Mouse (Mus musculus) CH12.LX (cell line): ENCODE measurements at regions not wholly inside any gene's neighbourhood (a gene's known extent, or its start where the extent isn't known, plus 50 kb on each side); places are given as distances from the start of the nearest gene placed in this dataset.
"Not testable (repeated sequence)": the region's sequence is repeated elsewhere in the genome, so short reads cannot be mapped to it uniquely, and the experiment has no call there.

ENCODE experiments used
- DNase-seq: peaks from one replicate; pipeline ENCODE4 v3.0.0-alpha.2; 2013; ENCODE audit errors: extremely low read depth
- H3K27ac ChIP-seq: 2 replicates; pipeline ENCODE4 v1.5.1; 2012; ENCODE audit warnings: low read depth, mild to moderate bottlenecking, control low read depth, moderate library complexity; ENCODE audit not compliant: insufficient read depth
- H3K27me3 ChIP-seq: replicated peaks from 2 replicates; pipeline ENCODE3; 2012; ENCODE audit warnings: inconsistent platforms
- H3K36me3 ChIP-seq, 2 experiments: replicated peaks in 1 of 2; 2 replicates each; pipeline versions ENCODE3 to v1.6.1; 2012; ENCODE audit warnings: inconsistent platforms in 1 of 2, low read length in 1 of 2, mild to moderate bottlenecking in 1 of 2, mixed read lengths in 1 of 2, moderate library complexity in 1 of 2; ENCODE audit not compliant: control insufficient read depth in 1 of 2, insufficient read depth in 1 of 2
- H3K4me1 ChIP-seq, 2 experiments: 2 replicates each; pipeline ENCODE4 v1.6.1; 2012; ENCODE audit warnings: inconsistent platforms in 1 of 2, moderate library complexity in 1 of 2; ENCODE audit not compliant: insufficient read depth in 2 of 2, control insufficient read depth in 1 of 2
- H3K4me2 ChIP-seq: 2 replicates; pipeline ENCODE4 v1.6.1; 2012; ENCODE audit warnings: low read depth, mild to moderate bottlenecking, control low read depth; ENCODE audit not compliant: poor library complexity, insufficient read depth, severe bottlenecking
- H3K4me3 ChIP-seq, 3 experiments: fragments of 150-350 bp in 1 of 3; sonication (generic) in 1 of 3; replicated peaks in 1 of 3; 2 replicates each; pipeline versions ENCODE3 to v1.5.1; 2011 to 2012; ENCODE audit warnings: low read depth in 2 of 3, low read length in 2 of 3, mild to moderate bottlenecking in 2 of 3, moderate library complexity in 2 of 3, control low read depth in 1 of 3, improper control_type of control experiment in 1 of 3, inconsistent platforms in 1 of 3, mixed read lengths in 1 of 3; ENCODE audit not compliant: poor library complexity in 1 of 3
- H3K79me2 ChIP-seq: replicated peaks from 2 replicates; pipeline ENCODE4 v1.6.1; 2012; ENCODE audit warnings: mild to moderate bottlenecking, moderate library complexity; ENCODE audit not compliant: control insufficient read depth, poor library complexity, insufficient read depth, severe bottlenecking; ENCODE audit errors: extremely low read depth
- H3K9ac ChIP-seq: 2 replicates; pipeline ENCODE4 v1.6.1; 2012; ENCODE audit warnings: low read depth, mild to moderate bottlenecking, control low read depth, moderate library complexity; ENCODE audit not compliant: insufficient read depth
- H3K9me3 ChIP-seq: replicated peaks from 2 replicates; pipeline ENCODE3; 2012; ENCODE audit warnings: low read length, inconsistent platforms, mixed read lengths
- CHD2 ChIP-seq: IDR thresholded peaks from 2 replicates; pipeline ENCODE4 v1.6.1; 2011; ENCODE audit warnings: low read length, improper control_type of control experiment
- JUN ChIP-seq: IDR thresholded peaks from 2 replicates; pipeline ENCODE4 v1.6.1; 2011; ENCODE audit warnings: low read depth, mild to moderate bottlenecking, low read length, improper control_type of control experiment, moderate library complexity; ENCODE audit not compliant: insufficient read depth
- JUND ChIP-seq: conservative IDR thresholded peaks from 2 replicates; pipeline ENCODE4 v1.6.1; 2011; ENCODE audit warnings: low read depth, low read length, improper control_type of control experiment
- MAZ ChIP-seq: IDR thresholded peaks from 2 replicates; pipeline ENCODE4 v1.6.1; 2012; ENCODE audit warnings: low read depth, mild to moderate bottlenecking, inconsistent platforms, low read length, improper control_type of control experiment, moderate library complexity
- MEF2A ChIP-seq: IDR thresholded peaks from 2 replicates; pipeline ENCODE4 v1.6.1; 2014; ENCODE audit warnings: low read depth, mild to moderate bottlenecking, inconsistent platforms, low read length, improper control_type of control experiment, borderline replicate concordance
- MYC ChIP-seq: IDR thresholded peaks from 2 replicates; pipeline ENCODE4 v1.6.1; 2011; ENCODE audit warnings: low read depth, mild to moderate bottlenecking, improper control_type of control experiment, low read length
- RCOR1 ChIP-seq: conservative IDR thresholded peaks from 2 replicates; pipeline ENCODE4 v1.6.1; 2012; ENCODE audit warnings: low read depth, mild to moderate bottlenecking, inconsistent platforms, low read length, improper control_type of control experiment
- SMC3 ChIP-seq: IDR thresholded peaks from 2 replicates; pipeline ENCODE4 v1.6.1; 2011; ENCODE audit warnings: low read depth, low read length, improper control_type of control experiment
- TBP ChIP-seq: conservative IDR thresholded peaks from 2 replicates; pipeline ENCODE4 v1.6.1; 2011; ENCODE audit warnings: low read depth, low read length, improper control_type of control experiment
- TCF12 ChIP-seq: IDR thresholded peaks from 2 replicates; pipeline ENCODE4 v1.6.1; 2014; ENCODE audit warnings: low read depth, mild to moderate bottlenecking, inconsistent platforms, low read length, improper control_type of control experiment
- ZC3H11A ChIP-seq: IDR thresholded peaks from 2 replicates; pipeline ENCODE4 v1.6.1; 2012; ENCODE audit warnings: low read depth, mild to moderate bottlenecking, inconsistent platforms, low read length, improper control_type of control experiment
- ZMIZ1 ChIP-seq: IDR thresholded peaks from 2 replicates; pipeline ENCODE4 v1.6.1; 2012; ENCODE audit warnings: low read depth, mild to moderate bottlenecking, inconsistent platforms, low read length, improper control_type of control experiment
- dilution Hi-C: fragments of 300-500 bp; cut with MboI; formaldehyde crosslinking; loops from 2 replicates; pipeline ENCODE4 v1.14.3; 2020; ENCODE audit warnings: low sequenced_read_pairs; ENCODE audit not compliant: extremely low pct_unique_long_range_greater_than_20kb, extremely low pct_ligation_motif_present
- in situ Hi-C: fragments of 300-500 bp; cut with MboI; formaldehyde crosslinking; loops from 3 replicates; pipeline ENCODE4 v1.14.3; 2019; ENCODE audit warnings: low sequenced_read_pairs, low pct_ligation_motif_present, low pct_unique_long_range_greater_than_20kb, mixed read lengths

DNA sequence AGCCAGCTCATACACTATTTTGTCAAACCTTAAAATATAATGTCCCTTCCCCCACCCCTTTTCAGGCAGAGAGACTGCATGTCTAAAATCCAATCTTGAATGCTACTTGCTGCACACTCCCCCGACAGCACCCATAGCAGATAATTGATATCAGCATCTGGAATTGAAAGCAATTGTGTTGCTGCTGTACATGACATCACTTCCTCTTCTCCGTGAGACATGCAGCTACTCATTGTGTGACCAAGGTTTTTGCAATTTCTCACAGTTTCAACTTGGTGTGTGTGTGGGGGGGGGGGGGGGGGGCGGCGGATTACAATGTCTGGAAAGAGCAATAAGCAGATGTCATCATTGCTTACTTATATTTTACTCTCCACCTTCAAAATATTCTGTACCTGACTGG lies 147.1 kb upstream of the Prlr start:
- no peaks in the 10 kb centered on the region for H3K9me3 ChIP-seq
- TF ChIP-seq JUN (no peak), SMC3 (no peak), TCF12 (no peak), MYC (no peak), RCOR1 (no peak), ZMIZ1 (no peak), ZC3H11A (no peak), MAZ (no peak)
- H3K36me3 ChIP-seq = no peaks in the 10 kb centered on the region
- H3K4me1 ChIP-seq = no peaks in the 10 kb centered on the region
- no peak overlapping the region for H3K4me2 ChIP-seq
- no peak overlapping the region for H3K9ac ChIP-seq
- no peaks in the 10 kb centered on the region for H3K79me2 ChIP-seq
- dilution Hi-C loops = no loop called here
- DNase-seq = no peak
- H3K27me3 ChIP-seq = no peaks in the 10 kb centered on the region
- in situ Hi-C loops = no loop called here
- no peak overlapping the region for H3K27ac ChIP-seq
- H3K4me3 ChIP-seq = no peak overlapping the region

DNA sequence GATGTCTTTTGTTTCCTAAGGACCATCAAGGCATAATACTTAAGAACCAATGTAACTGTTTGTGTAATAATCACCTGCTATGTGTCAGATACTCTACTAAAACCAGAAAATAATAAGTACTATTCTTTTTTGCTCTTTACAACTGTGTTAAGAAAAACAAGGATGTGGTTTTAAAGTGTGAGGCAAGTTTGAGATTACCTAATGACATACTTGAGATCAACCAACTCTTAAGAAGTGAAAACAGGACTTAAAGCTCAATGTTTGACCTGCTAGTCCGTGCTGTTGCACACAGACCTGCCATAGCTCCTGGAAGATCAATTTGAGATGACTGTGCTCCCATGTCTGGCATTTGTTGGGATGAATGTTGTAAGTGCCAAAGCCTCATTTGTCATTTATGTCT lies 141.5 kb upstream of the Prlr start:
- Histone ChIP-seq H3K36me3 (no peaks in the 10 kb centered on the region), H3K79me2 (no peaks in the 10 kb centered on the region), H3K4me1 (no peaks in the 10 kb centered on the region; a peak in 1 of 4 replicates), H3K27ac (no peak overlapping the region)
- dilution Hi-C loops = no loop called here
- TF ChIP-seq CHD2 = no peak
- TF ChIP-seq TCF12 = no peak
- no peak for TF ChIP-seq JUND
- no peak for TF ChIP-seq MEF2A
- no peak for TF ChIP-seq TBP
- TF ChIP-seq, all 38 proteins: peak for 0
- in situ Hi-C loops = no loop called here
- Histone ChIP-seq H3K9me3 (no peaks in the 10 kb centered on the region), H3K27me3 (no peaks in the 10 kb centered on the region), H3K9ac (no peak overlapping the region), H3K4me3 (no peak overlapping the region), H3K4me2 (no peak overlapping the region)
- no peak for DNase-seq

DNA sequence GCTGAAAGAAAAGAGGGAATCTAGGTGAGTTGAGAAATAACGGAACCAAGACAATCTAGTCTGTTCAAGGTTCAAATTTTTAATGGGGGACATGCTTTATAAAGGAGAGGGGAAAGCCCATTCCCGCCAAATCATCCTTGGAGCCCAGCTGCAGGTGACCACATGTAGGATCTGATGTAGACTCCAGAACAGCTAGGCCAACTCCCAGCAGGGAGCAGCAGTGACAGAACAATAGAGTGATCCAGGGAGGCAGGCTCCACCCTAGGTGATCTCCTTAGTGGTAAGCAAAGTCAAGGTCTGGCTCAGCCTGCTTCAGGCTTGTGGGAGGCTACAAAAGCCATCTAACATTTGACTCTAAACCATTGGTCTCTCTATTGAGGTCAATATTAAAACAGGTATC lies 140.5 kb upstream of the Prlr start:
- H3K27me3 ChIP-seq, H3K9ac ChIP-seq, H3K9me3 ChIP-seq, DNase-seq, dilution Hi-C loops, H3K36me3 ChIP-seq, in situ Hi-C loops, H3K27ac ChIP-seq, H3K4me3 ChIP-seq, H3K4me2 ChIP-seq, H3K79me2 ChIP-seq, H3K4me1 ChIP-seq: not testable (repeated sequence)
